Comparison of ENCODE assay signal across 7 mouse cellular contexts in the genomic region with DNA sequence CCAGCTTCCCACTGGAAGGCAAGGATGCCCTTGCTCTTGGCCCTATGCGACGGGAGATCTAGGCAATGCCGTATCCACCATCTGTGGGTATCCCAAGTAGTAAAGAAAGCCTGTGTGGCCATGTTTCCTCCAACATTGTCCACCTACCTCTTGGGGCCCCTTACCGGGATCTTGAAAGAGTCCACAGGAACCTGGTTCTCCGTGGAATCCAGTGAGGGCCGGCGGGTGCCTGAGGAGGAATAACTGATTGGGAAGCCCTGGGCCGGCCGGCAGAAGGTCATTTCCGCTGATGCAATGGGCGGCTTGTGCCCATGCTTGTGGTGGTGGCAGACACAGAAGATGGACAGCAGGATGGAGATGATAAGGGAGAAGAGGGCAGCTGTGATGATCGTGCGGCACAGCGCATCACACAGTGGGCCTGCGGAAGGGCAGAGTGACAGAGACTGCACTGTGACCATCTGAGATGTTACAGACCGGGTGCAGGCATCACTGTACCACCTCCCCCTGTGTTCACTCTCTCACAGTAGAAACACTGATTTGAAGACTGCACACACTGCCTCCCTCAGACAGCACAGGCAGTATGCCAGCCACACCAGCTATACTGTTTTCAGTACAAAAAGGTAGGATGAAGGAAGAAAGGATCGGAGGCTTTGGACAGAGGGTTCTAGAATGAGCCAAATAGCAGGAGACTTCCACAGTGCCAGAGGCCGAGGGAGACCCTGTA.
"Had no signal": no experiment of that assay in that cellular context is flagged by ENCODE, and none has a peak within 500 bp of the region (broad histone marks: within the 10 kb centered on the region; RNA-seq: fewer than 3 reads in every experiment).

No protein-coding gene starts in this region.

- DNase-seq: kidney, adult 18-20 months; liver; liver, embryonic 13.5 days; liver, postnatal 0 days; midbrain, embryonic 14.5 days; retina, postnatal 1 day; thymus, postnatal 36 days had no signal
